13 mouse cellular contexts compared by ENCODE assay signal in the genomic region with DNA sequence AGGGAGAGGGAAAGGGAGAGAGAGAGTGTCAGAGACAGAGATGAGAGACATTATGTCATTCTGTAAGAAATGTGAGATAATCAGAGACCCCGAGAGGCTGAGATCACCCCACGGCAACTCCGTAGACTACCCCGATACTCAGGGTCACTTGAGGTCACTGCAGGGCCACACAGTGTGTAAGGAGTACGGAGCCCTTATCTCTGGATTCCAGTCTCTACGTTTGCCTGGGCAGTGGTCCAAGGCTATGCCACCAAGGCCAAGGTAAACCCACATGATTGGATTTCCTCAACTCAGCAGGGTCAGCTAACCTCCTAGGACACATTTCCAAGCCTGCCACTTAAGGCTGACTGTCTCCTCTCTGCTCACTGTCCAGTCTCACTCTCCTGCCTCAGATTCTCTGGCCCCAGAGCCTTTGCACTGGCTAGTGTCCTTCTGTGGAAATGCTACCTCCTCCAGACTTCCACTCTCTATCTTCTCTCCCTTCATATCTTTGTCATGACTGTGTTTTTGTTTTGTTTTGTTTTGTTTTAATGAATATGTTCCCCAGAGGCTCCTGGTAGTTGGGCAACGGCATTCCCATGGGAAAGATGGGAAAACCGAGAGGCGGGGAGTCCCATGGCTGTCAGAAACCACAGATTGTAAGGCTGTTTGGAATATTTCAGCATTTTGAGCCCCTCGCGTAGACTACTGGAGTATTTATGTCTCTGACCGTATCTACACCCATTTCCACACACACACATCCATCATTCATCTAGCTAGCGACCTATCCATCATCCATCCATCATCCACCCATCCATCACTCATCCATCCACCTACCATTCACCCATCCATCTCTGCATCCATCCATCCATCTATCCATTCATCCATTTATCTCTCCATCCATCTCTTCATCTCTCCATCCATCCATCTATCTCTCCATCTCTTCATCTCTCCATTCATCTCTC. TPM values are rescaled to one million over a fixed set of nuclear protein-coding genes. Genes with fewer than 3 reads are reported as not detected.
DNase-seq lines count a peak whose midpoint lies in the region; ATAC-seq lines count a peak whose summit lies in the region.
"Had no signal": no experiment of that assay in that cellular context is flagged by ENCODE, and none has a peak within 500 bp of the region (broad histone marks: within the 10 kb centered on the region; RNA-seq: fewer than 3 reads in every experiment).

No protein-coding gene starts in this region.

- no peaks in the 10 kb centered on the region for H3K36me3 ChIP-seq in heart, embryonic 11.5 days (ENCODE audit: control insufficient read depth, insufficient read depth, low read length)
- H3K36me3 ChIP-seq in limb, embryonic 10.5 days, result no peaks in the 10 kb centered on the region; the same call in 1 of the 2 replicates
- no peaks in the 10 kb centered on the region for H3K36me3 ChIP-seq in forebrain, embryonic 10.5 days (replicated peaks)
- H3K36me3 ChIP-seq in forebrain, embryonic 14.5 days (ENCODE audit: control insufficient read depth, insufficient read depth, low read length), result no peaks in the 10 kb centered on the region
- no peaks in the 10 kb centered on the region for H3K36me3 ChIP-seq in intestine, embryonic 16.5 days (ENCODE audit: control insufficient read depth, insufficient read depth, low read length)
- H3K36me3 ChIP-seq: hindbrain, embryonic 15.5 days; neural tube, embryonic 15.5 days had no signal

- H3K4me2 ChIP-seq in heart, embryonic 11.5 days, result no peak overlapping the region
- no peak overlapping the region for H3K4me2 ChIP-seq in forebrain, embryonic 14.5 days (ENCODE audit: low read length)
- H3K4me2 ChIP-seq in intestine, embryonic 16.5 days (ENCODE audit: low read depth, low read length), result no peak overlapping the region
- H3K4me2 ChIP-seq: hindbrain, embryonic 15.5 days; liver, embryonic 12.5 days; neural tube, embryonic 15.5 days had no signal

- no peak overlapping the region for H3K9ac ChIP-seq in heart, embryonic 11.5 days (ENCODE audit: low read depth, low read length)
- no peak overlapping the region for H3K9ac ChIP-seq in forebrain, embryonic 14.5 days (ENCODE audit: low read length)
- H3K9ac ChIP-seq in intestine, embryonic 16.5 days (ENCODE audit: low read depth, low read length), result no peak overlapping the region
- H3K9ac ChIP-seq: hindbrain, embryonic 15.5 days; liver, embryonic 12.5 days; neural tube, embryonic 15.5 days had no signal

- no peaks in the 10 kb centered on the region for H3K9me3 ChIP-seq in heart, embryonic 11.5 days (replicated peaks; ENCODE audit: control insufficient read depth, low read length)
- H3K9me3 ChIP-seq in limb, embryonic 10.5 days (replicated peaks), result no peaks in the 10 kb centered on the region
- H3K9me3 ChIP-seq in forebrain, embryonic 10.5 days, result no peaks in the 10 kb centered on the region
- H3K9me3 ChIP-seq in forebrain, embryonic 14.5 days (replicated peaks; ENCODE audit: control insufficient read depth, low read length), result no peaks in the 10 kb centered on the region
- H3K9me3 ChIP-seq in intestine, embryonic 16.5 days (ENCODE audit: control insufficient read depth, low read length), result no peaks in the 10 kb centered on the region
- H3K9me3 ChIP-seq: hindbrain, embryonic 15.5 days; liver, embryonic 12.5 days; neural tube, embryonic 15.5 days had no signal

- no peak overlapping the region for H3K4me3 ChIP-seq in heart, embryonic 11.5 days (ENCODE audit: low read depth, low read length)
- no peak overlapping the region for H3K4me3 ChIP-seq in limb, embryonic 10.5 days
- no peak overlapping the region for H3K4me3 ChIP-seq in forebrain, embryonic 10.5 days
- H3K4me3 ChIP-seq in forebrain, embryonic 14.5 days (ENCODE audit: low read depth, low read length), result no peak overlapping the region
- no peak overlapping the region for H3K4me3 ChIP-seq in intestine, embryonic 16.5 days (ENCODE audit: low read length)
- H3K4me3 ChIP-seq: hindbrain, embryonic 15.5 days; liver, embryonic 12.5 days; neural tube, embryonic 15.5 days had no signal

- H3K27me3 ChIP-seq in heart, embryonic 11.5 days (ENCODE audit: control insufficient read depth, insufficient read depth, low read length), result no peaks in the 10 kb centered on the region
- no peaks in the 10 kb centered on the region for H3K27me3 ChIP-seq in limb, embryonic 10.5 days (ENCODE audit: low read depth, poor library complexity, severe bottlenecking)
- H3K27me3 ChIP-seq in forebrain, embryonic 10.5 days (ENCODE audit: poor library complexity, severe bottlenecking), result no peaks in the 10 kb centered on the region
- no peaks in the 10 kb centered on the region for H3K27me3 ChIP-seq in forebrain, embryonic 14.5 days (replicated peaks; ENCODE audit: control insufficient read depth, insufficient read depth, low read length)
- no peaks in the 10 kb centered on the region for H3K27me3 ChIP-seq in intestine, embryonic 16.5 days (replicated peaks; ENCODE audit: control insufficient read depth, insufficient read depth, low read length)
- H3K27me3 ChIP-seq: hindbrain, embryonic 15.5 days; liver, embryonic 12.5 days; neural tube, embryonic 15.5 days; Patski had no signal

- no peak overlapping the region for H3K27ac ChIP-seq in heart, embryonic 11.5 days (ENCODE audit: low read depth, low read length)
- H3K27ac ChIP-seq in limb, embryonic 10.5 days, result peak overlapping the region; percentile 83
- no peak overlapping the region for H3K27ac ChIP-seq in forebrain, embryonic 10.5 days
- no peak overlapping the region for H3K27ac ChIP-seq in forebrain, embryonic 14.5 days (ENCODE audit: low read depth, low read length)
- H3K27ac ChIP-seq in intestine, embryonic 16.5 days (ENCODE audit: low read length), result no peak overlapping the region
- H3K27ac ChIP-seq: hindbrain, embryonic 15.5 days; liver, embryonic 12.5 days; neural tube, embryonic 15.5 days had no signal

- H3K4me1 ChIP-seq in heart, embryonic 11.5 days (ENCODE audit: control insufficient read depth, insufficient read depth, low read length), result peaks cover 33% of the 10 kb centered on the region
- H3K4me1 ChIP-seq in limb, embryonic 10.5 days, result peaks cover 94% of the 10 kb centered on the region
- H3K4me1 ChIP-seq in forebrain, embryonic 10.5 days, result peaks cover 63% of the 10 kb centered on the region
- peaks cover 9% of the 10 kb centered on the region for H3K4me1 ChIP-seq in forebrain, embryonic 14.5 days (ENCODE audit: control insufficient read depth, insufficient read depth, low read length)
- peaks cover 29% of the 10 kb centered on the region for H3K4me1 ChIP-seq in intestine, embryonic 16.5 days (ENCODE audit: control insufficient read depth, insufficient read depth, low read length)

- WGBS in heart, embryonic 11.5 days (ENCODE audit: insufficient replicate concordance), result 55% methylated on average over 13 of the region's 13 CpGs
- 88% methylated on average over 13 of the region's 13 CpGs for WGBS in limb, embryonic 10.5 days
- 90% methylated on average over 13 of the region's 13 CpGs for WGBS in forebrain, embryonic 10.5 days
- 84% methylated on average over 13 of the region's 13 CpGs for WGBS in forebrain, embryonic 14.5 days
- WGBS in intestine, embryonic 16.5 days, result 67% methylated on average over 13 of the region's 13 CpGs

- 0 out of 2 replicates have a peak, but pooled peaks have one; percentile 32 for ATAC-seq in heart, embryonic 11.5 days (replicated peaks; ENCODE audit: insufficient number of reproducible peaks, low FRiP score, low TSS enrichment)
- no peak for ATAC-seq in forebrain, embryonic 14.5 days
- ATAC-seq in intestine, embryonic 16.5 days, result no peak
- ATAC-seq: liver, embryonic 12.5 days; Patski had no signal

- DNase-seq in spleen, adult 12 weeks (ENCODE audit: low spot score), result peak; percentile 74
- DNase-seq in spleen, adult 18-20 months, result no peak
- DNase-seq in limb, embryonic 10.5 days (ENCODE audit: low spot score), result no peak
- DNase-seq in forebrain, embryonic 10.5 days (ENCODE audit: extremely low spot score, low spot score), result no peak
- no peak for DNase-seq in embryo, embryonic 10 days (ENCODE audit: low spot score)
- no peak for DNase-seq in forebrain, embryonic 14.5 days (ENCODE audit: low spot score)

RNA-seq across cellular contexts. Expression of a gene that starts 33.8 kb away (rescaled TPM):
- polyA plus RNA-seq in heart, embryonic 11.5 days (2014; fragmentation: Nextera tagmentation; extraction: Ambion mirVana), result not detected in 2 replicates
- polyA plus RNA-seq in limb, embryonic 10.5 days (2016; fragmentation: Nextera tagmentation; extraction: Ambion mirVana), result not detected in 2 replicates
- polyA plus RNA-seq in forebrain, embryonic 10.5 days (2016; fragmentation: Nextera tagmentation; extraction: Ambion mirVana), result not detected in 2 replicates
- not detected in 2 replicates for polyA plus RNA-seq in forebrain, embryonic 14.5 days (2014; fragmentation: Nextera tagmentation; extraction: Ambion mirVana)
- polyA plus RNA-seq in intestine, embryonic 16.5 days (2015; fragmentation: Nextera tagmentation; extraction: Ambion mirVana), result 0.23 TPM in 1 of 2 replicates, not detected in the other
- polyA plus RNA-seq: cortical plate, adult 2 months; hindbrain, embryonic 15.5 days; liver, embryonic 12.5 days had no signal

RNA-seq across cellular contexts. Expression of a gene that starts 42.6 kb away (rescaled TPM):
- 5.2 and 5.4 TPM in 2 replicates for polyA plus RNA-seq in heart, embryonic 11.5 days (2014; fragmentation: Nextera tagmentation; extraction: Ambion mirVana)
- 2.0 and 2.8 TPM in 2 replicates for polyA plus RNA-seq in limb, embryonic 10.5 days (2016; fragmentation: Nextera tagmentation; extraction: Ambion mirVana)
- 1.6 and 2.4 TPM in 2 replicates for polyA plus RNA-seq in forebrain, embryonic 10.5 days (2016; fragmentation: Nextera tagmentation; extraction: Ambion mirVana)
- 10.4 and 11.5 TPM in 2 replicates for polyA plus RNA-seq in forebrain, embryonic 14.5 days (2014; fragmentation: Nextera tagmentation; extraction: Ambion mirVana)
- polyA plus RNA-seq in intestine, embryonic 16.5 days (2015; fragmentation: Nextera tagmentation; extraction: Ambion mirVana), result 4.1 and 5.2 TPM in 2 replicates

RNA-seq across cellular contexts. Expression of a gene that starts 44.9 kb away (rescaled TPM):
- polyA plus RNA-seq in heart, embryonic 11.5 days (2014; fragmentation: Nextera tagmentation; extraction: Ambion mirVana), result 49.8 and 60.0 TPM in 2 replicates
- polyA plus RNA-seq in limb, embryonic 10.5 days (2016; fragmentation: Nextera tagmentation; extraction: Ambion mirVana), result 49.4 and 51.5 TPM in 2 replicates
- polyA plus RNA-seq in forebrain, embryonic 10.5 days (2016; fragmentation: Nextera tagmentation; extraction: Ambion mirVana), result 41.0 and 44.1 TPM in 2 replicates
- 111 and 150 TPM in 2 replicates for polyA plus RNA-seq in forebrain, embryonic 14.5 days (2014; fragmentation: Nextera tagmentation; extraction: Ambion mirVana)
- polyA plus RNA-seq in intestine, embryonic 16.5 days (2015; fragmentation: Nextera tagmentation; extraction: Ambion mirVana), result 76.7 and 86.4 TPM in 2 replicates

RNA-seq across cellular contexts. Expression of a gene that starts 45.1 kb away (rescaled TPM):
- 11.4 and 12.3 TPM in 2 replicates for polyA plus RNA-seq in heart, embryonic 11.5 days (2014; fragmentation: Nextera tagmentation; extraction: Ambion mirVana)
- polyA plus RNA-seq in limb, embryonic 10.5 days (2016; fragmentation: Nextera tagmentation; extraction: Ambion mirVana), result 4.0 and 5.7 TPM in 2 replicates
- polyA plus RNA-seq in forebrain, embryonic 10.5 days (2016; fragmentation: Nextera tagmentation; extraction: Ambion mirVana), result 4.6 and 5.5 TPM in 2 replicates
- 3.5 and 4.3 TPM in 2 replicates for polyA plus RNA-seq in forebrain, embryonic 14.5 days (2014; fragmentation: Nextera tagmentation; extraction: Ambion mirVana)
- polyA plus RNA-seq in intestine, embryonic 16.5 days (2015; fragmentation: Nextera tagmentation; extraction: Ambion mirVana), result 22.4 and 27.4 TPM in 2 replicates
